Mouse (Mus musculus) CH12.LX (cell line): Measurements from ENCODE around the gene Arih1. TPM values are rescaled to one million over a fixed set of nuclear protein-coding genes. Genes with fewer than 3 reads are reported as not detected.
A peak's percentile ranks its signal among the peaks of the same experiment; 100 is the strongest.

Experiments
- DNase-seq: peaks from one replicate; pipeline ENCODE4 v3.0.0-alpha.2; 2013; ENCODE audit errors: extremely low read depth
- H3K27ac ChIP-seq: 2 replicates; pipeline ENCODE4 v1.5.1; 2012; ENCODE audit warnings: low read depth, mild to moderate bottlenecking, control low read depth, moderate library complexity; ENCODE audit not compliant: insufficient read depth
- H3K27me3 ChIP-seq: replicated peaks from 2 replicates; pipeline ENCODE3; 2012; ENCODE audit warnings: inconsistent platforms
- H3K36me3 ChIP-seq, 2 experiments: replicated peaks in 1 of 2; 2 replicates each; pipeline versions ENCODE3 to v1.6.1; 2012; ENCODE audit warnings: inconsistent platforms in 1 of 2, low read length in 1 of 2, mild to moderate bottlenecking in 1 of 2, mixed read lengths in 1 of 2, moderate library complexity in 1 of 2; ENCODE audit not compliant: control insufficient read depth in 1 of 2, insufficient read depth in 1 of 2
- H3K4me1 ChIP-seq, 2 experiments: 2 replicates each; pipeline ENCODE4 v1.6.1; 2012; ENCODE audit warnings: inconsistent platforms in 1 of 2, moderate library complexity in 1 of 2; ENCODE audit not compliant: insufficient read depth in 2 of 2, control insufficient read depth in 1 of 2
- H3K4me2 ChIP-seq: 2 replicates; pipeline ENCODE4 v1.6.1; 2012; ENCODE audit warnings: low read depth, mild to moderate bottlenecking, control low read depth; ENCODE audit not compliant: poor library complexity, insufficient read depth, severe bottlenecking
- H3K4me3 ChIP-seq, 3 experiments: fragments of 150-350 bp in 1 of 3; sonication (generic) in 1 of 3; replicated peaks in 1 of 3; 2 replicates each; pipeline versions ENCODE3 to v1.5.1; 2011 to 2012; ENCODE audit warnings: low read depth in 2 of 3, low read length in 2 of 3, mild to moderate bottlenecking in 2 of 3, moderate library complexity in 2 of 3, control low read depth in 1 of 3, improper control_type of control experiment in 1 of 3, inconsistent platforms in 1 of 3, mixed read lengths in 1 of 3; ENCODE audit not compliant: poor library complexity in 1 of 3
- H3K79me2 ChIP-seq: replicated peaks from 2 replicates; pipeline ENCODE4 v1.6.1; 2012; ENCODE audit warnings: mild to moderate bottlenecking, moderate library complexity; ENCODE audit not compliant: control insufficient read depth, poor library complexity, insufficient read depth, severe bottlenecking; ENCODE audit errors: extremely low read depth
- H3K9ac ChIP-seq: 2 replicates; pipeline ENCODE4 v1.6.1; 2012; ENCODE audit warnings: low read depth, mild to moderate bottlenecking, control low read depth, moderate library complexity; ENCODE audit not compliant: insufficient read depth
- H3K9me3 ChIP-seq: replicated peaks from 2 replicates; pipeline ENCODE3; 2012; ENCODE audit warnings: low read length, inconsistent platforms, mixed read lengths
- CHD1 ChIP-seq: IDR thresholded peaks from 2 replicates; pipeline ENCODE4 v1.6.1; 2012; ENCODE audit warnings: low read depth, low read length, improper control_type of control experiment, inconsistent platforms
- E2F4 ChIP-seq: IDR thresholded peaks from 2 replicates; pipeline ENCODE4 v1.6.1; 2011; ENCODE audit warnings: low read depth, low read length, improper control_type of control experiment; ENCODE audit not compliant: insufficient replicate concordance
- ELF1 ChIP-seq: IDR thresholded peaks from 2 replicates; pipeline ENCODE4 v1.6.1; 2014; ENCODE audit warnings: low read depth, mild to moderate bottlenecking, inconsistent platforms, low read length, improper control_type of control experiment
- EP300 ChIP-seq: IDR thresholded peaks from 2 replicates; pipeline ENCODE4 v1.6.1; 2011; ENCODE audit warnings: low read length, improper control_type of control experiment
- HCFC1 ChIP-seq: IDR thresholded peaks from 2 replicates; pipeline ENCODE4 v1.6.1; 2012; ENCODE audit warnings: low read depth, mild to moderate bottlenecking, inconsistent platforms, low read length, improper control_type of control experiment
- JUN ChIP-seq: IDR thresholded peaks from 2 replicates; pipeline ENCODE4 v1.6.1; 2011; ENCODE audit warnings: low read depth, mild to moderate bottlenecking, low read length, improper control_type of control experiment, moderate library complexity; ENCODE audit not compliant: insufficient read depth
- JUND ChIP-seq: conservative IDR thresholded peaks from 2 replicates; pipeline ENCODE4 v1.6.1; 2011; ENCODE audit warnings: low read depth, low read length, improper control_type of control experiment
- KAT2A ChIP-seq: IDR thresholded peaks from 2 replicates; pipeline ENCODE4 v1.6.1; 2012; ENCODE audit warnings: low read length, improper control_type of control experiment, inconsistent platforms; ENCODE audit not compliant: insufficient replicate concordance
- MAFK ChIP-seq: IDR thresholded peaks from 2 replicates; pipeline ENCODE4 v1.6.1; 2011; ENCODE audit warnings: low read length, improper control_type of control experiment; ENCODE audit not compliant: insufficient replicate concordance
- MAX ChIP-seq: IDR thresholded peaks from 2 replicates; pipeline ENCODE4 v1.6.1; 2011; ENCODE audit warnings: low read length, improper control_type of control experiment
- MEF2A ChIP-seq: IDR thresholded peaks from 2 replicates; pipeline ENCODE4 v1.6.1; 2014; ENCODE audit warnings: low read depth, mild to moderate bottlenecking, inconsistent platforms, low read length, improper control_type of control experiment, borderline replicate concordance
- MYC ChIP-seq: IDR thresholded peaks from 2 replicates; pipeline ENCODE4 v1.6.1; 2011; ENCODE audit warnings: low read depth, mild to moderate bottlenecking, improper control_type of control experiment, low read length
- NELFE ChIP-seq: IDR thresholded peaks from 2 replicates; pipeline ENCODE4 v1.6.1; 2011; ENCODE audit warnings: low read depth, low read length, improper control_type of control experiment
- POLR2AphosphoS2 ChIP-seq: IDR thresholded peaks from 2 replicates; pipeline ENCODE4 v1.6.1; 2011; ENCODE audit warnings: low read depth, low read length, improper control_type of control experiment
- SIN3A ChIP-seq: IDR thresholded peaks from 2 replicates; pipeline ENCODE4 v1.6.1; 2012; ENCODE audit warnings: low read length, improper control_type of control experiment, inconsistent platforms
- TCF12 ChIP-seq: IDR thresholded peaks from 2 replicates; pipeline ENCODE4 v1.6.1; 2014; ENCODE audit warnings: low read depth, mild to moderate bottlenecking, inconsistent platforms, low read length, improper control_type of control experiment
- USF2 ChIP-seq: conservative IDR thresholded peaks from 2 replicates; pipeline ENCODE4 v1.6.1; 2011; ENCODE audit warnings: low read depth, low read length, improper control_type of control experiment
- ZC3H11A ChIP-seq: IDR thresholded peaks from 2 replicates; pipeline ENCODE4 v1.6.1; 2012; ENCODE audit warnings: low read depth, mild to moderate bottlenecking, inconsistent platforms, low read length, improper control_type of control experiment
- ZMIZ1 ChIP-seq: IDR thresholded peaks from 2 replicates; pipeline ENCODE4 v1.6.1; 2012; ENCODE audit warnings: low read depth, mild to moderate bottlenecking, inconsistent platforms, low read length, improper control_type of control experiment
- ZNF384 ChIP-seq: IDR thresholded peaks from 2 replicates; pipeline ENCODE4 v1.6.1; 2012; ENCODE audit warnings: low read depth, low read length, improper control_type of control experiment, inconsistent platforms
- dilution Hi-C: fragments of 300-500 bp; cut with MboI; formaldehyde crosslinking; loops from 2 replicates; pipeline ENCODE4 v1.14.3; 2020; ENCODE audit warnings: low sequenced_read_pairs; ENCODE audit not compliant: extremely low pct_unique_long_range_greater_than_20kb, extremely low pct_ligation_motif_present
- in situ Hi-C: fragments of 300-500 bp; cut with MboI; formaldehyde crosslinking; loops from 3 replicates; pipeline ENCODE4 v1.14.3; 2019; ENCODE audit warnings: low sequenced_read_pairs, low pct_ligation_motif_present, low pct_unique_long_range_greater_than_20kb, mixed read lengths
- polyA plus RNA-seq: library from polyadenylated mRNA; unstranded; fragments of >175 nt; gene quantifications from 2 replicates; pipeline ENCODE4 v1.2.1, GENCODE M21; 2012; ENCODE audit warnings: low read depth; ENCODE audit not compliant: insufficient read length
- total RNA-seq, 2 experiments: library from RNA; depleted of rRNA; stranded (reverse); fragments of 300-350 nt in 1 of 2; fragments of >200 nt in 1 of 2; gene quantifications; 2 replicates each; pipeline ENCODE4 v1.2.3; 2012 to 2014

Arih1 gene
- total and polyA plus RNA-seq, 3 experiments, result 38.7 to 68.7 (median 52.4) TPM

DNA sequence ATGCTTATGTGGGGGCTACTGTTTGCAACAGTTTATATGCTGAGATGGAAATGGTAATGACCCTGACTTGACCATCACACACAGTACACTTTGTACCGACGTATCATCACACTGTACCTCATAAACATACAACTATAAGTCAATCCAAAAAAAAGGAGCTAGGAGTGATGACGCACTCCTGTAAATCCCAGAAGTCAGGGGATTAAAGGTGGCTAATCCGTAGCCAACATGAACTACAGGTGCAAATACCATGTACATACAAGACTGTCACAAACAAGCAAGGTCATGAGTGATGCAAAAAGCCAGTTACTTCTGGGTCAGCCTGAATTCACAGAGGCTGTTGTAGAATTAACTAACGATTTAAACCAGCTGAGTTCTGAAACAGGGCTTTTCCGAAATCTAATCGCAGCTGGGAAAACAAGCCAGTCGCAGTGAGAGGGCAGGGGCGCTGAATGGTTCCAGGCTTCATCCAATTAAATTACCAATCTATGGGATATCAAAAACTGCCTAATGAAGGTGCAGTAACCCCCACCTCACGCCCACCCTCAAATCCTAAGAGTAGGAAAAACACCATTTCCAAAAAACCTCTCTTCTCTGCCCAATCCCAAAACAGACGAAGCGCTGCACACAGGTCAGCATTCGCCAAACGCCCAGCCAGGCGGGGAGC, 133.7 kb downstream of the Arih1 start:
- Histone ChIP-seq H3K4me2 (peak overlapping the region; percentile 88), H3K36me3 (no peaks in the 10 kb centered on the region), H3K4me3 (peak overlapping the region; percentile 60 to 63 (median 60)), H3K9ac (peak overlapping the region; percentile 77), H3K79me2 (no peaks in the 10 kb centered on the region), H3K27ac (no peak overlapping the region), H3K4me1 (peaks cover 0 to 4% of the 10 kb centered on the region in 2 experiments; a peak in 1 of 4 replicates), H3K27me3 (no peaks in the 10 kb centered on the region), H3K9me3 (no peaks in the 10 kb centered on the region)
- TF ChIP-seq HCFC1 (no peak), MAFK (no peak), MAX (no peak), MEF2A (no peak)
- dilution Hi-C loops (no loop called here), in situ Hi-C loops (loop anchor here (5.0 kb wide), 1 partner anchor 120 kb away; no protein-coding TSS in a partner anchor)
- no peak for DNase-seq

DNA sequence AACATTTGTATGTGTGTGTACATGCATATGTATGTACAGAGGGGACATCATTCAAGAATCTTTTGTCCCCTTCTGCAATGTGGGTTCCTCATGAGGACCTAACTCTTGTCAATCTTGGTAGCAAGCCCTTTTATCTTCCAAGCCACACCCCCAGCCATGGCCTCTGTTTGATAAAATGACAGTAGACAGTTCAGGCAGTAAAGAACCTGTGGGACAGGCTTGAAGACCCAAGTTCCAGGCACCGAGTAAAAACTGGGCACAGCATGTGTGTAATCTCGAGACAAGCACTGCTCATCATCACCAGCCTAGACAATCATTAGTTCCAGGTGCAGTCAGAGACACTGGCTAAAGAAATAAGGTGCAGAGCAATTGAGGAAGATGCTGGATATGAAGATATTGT, 140.2 kb downstream of the Arih1 start:
- Histone ChIP-seq H3K4me2 (no peak overlapping the region), H3K9ac (no peak overlapping the region), H3K4me1 (no peaks in the 10 kb centered on the region), H3K27ac (no peak overlapping the region), H3K9me3 (no peaks in the 10 kb centered on the region), H3K79me2 (no peaks in the 10 kb centered on the region), H3K4me3 (no peak overlapping the region), H3K36me3 (peaks cover 2 to 5% of the 10 kb centered on the region in 2 experiments), H3K27me3 (no peaks in the 10 kb centered on the region)
- in situ Hi-C loops (no loop called here), dilution Hi-C loops (no loop called here)
- TF ChIP-seq ZNF384 (no peak), USF2 (no peak), JUN (no peak), ZC3H11A (no peak), EP300 (no peak), NELFE (no peak), SIN3A (no peak), MYC (no peak), MAX (no peak), E2F4 (no peak), ELF1 (no peak), ZMIZ1 (no peak), KAT2A (no peak), CHD1 (no peak), MEF2A (no peak), TCF12 (no peak), POLR2AphosphoS2 (no peak), JUND (no peak)
- DNase-seq, result no peak
